ENCODE assay signal across 7 mouse cellular contexts in the genomic region with DNA sequence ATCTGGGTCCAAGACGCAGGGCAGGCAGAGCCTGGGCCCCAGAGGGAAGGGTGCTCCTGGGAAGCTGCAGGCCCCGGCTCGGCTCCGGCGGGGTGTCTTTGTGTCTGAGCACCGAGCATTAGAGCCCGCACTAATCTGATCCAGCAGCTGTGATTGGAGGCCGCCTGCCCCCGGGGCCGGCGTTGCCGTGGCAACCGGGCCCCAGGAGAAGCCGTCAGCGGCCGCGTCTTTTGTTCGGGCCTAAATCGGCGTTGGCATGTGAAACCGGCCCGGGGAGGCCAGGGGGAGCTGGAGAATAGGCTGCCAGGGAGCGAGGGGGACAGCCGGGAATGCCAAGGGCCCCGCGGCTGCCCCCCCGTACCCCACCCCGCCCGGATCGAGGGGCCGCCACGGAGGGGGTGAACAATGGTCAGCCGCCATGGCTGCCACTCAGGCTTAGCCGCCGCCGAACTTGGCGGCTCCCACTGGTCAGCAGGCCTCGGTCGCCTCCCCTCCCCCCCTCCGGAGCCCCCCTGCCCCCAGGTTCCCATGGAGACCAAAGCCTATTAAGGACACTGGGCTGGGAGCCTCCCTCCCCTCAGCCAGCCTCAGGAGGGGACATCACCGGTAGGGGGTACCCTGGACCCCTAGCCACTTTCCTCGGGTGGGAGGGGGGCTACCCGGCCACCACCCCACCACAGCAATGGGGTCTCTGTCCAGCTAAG. TPM values are rescaled to one million over a fixed set of nuclear protein-coding genes. Genes with fewer than 3 reads are reported as not detected.
A peak's percentile ranks its signal among the peaks of the same experiment; 100 is the strongest.
DNase-seq lines count a peak whose midpoint lies in the region; ATAC-seq and TF ChIP-seq lines count a peak whose summit lies in the region.

No protein-coding gene starts in this region.

- H3ac ChIP-seq in myocyte (ENCODE audit: control insufficient read depth, insufficient read length), result peak overlapping the region; percentile 18

- no peaks in the 10 kb centered on the region for H3K79me2 ChIP-seq in myocyte (ENCODE audit: control insufficient read depth, insufficient read depth)

- H3K4me1 ChIP-seq in embryonic facial prominence, embryonic 10.5 days, result peaks cover 98% of the 10 kb centered on the region
- H3K4me1 ChIP-seq in kidney, embryonic 15.5 days, result peaks cover 76% of the 10 kb centered on the region
- peaks cover 76% of the 10 kb centered on the region for H3K4me1 ChIP-seq in limb, embryonic 12.5 days (replicated peaks)

- 0 out of 2 replicates have a peak, but pooled peaks have one; percentile 17 for TF ChIP-seq CTCF in brain, embryonic 14.5 days (IDR thresholded peaks at IDR 0.05; ENCODE audit: borderline replicate concordance, extremely low read depth, insufficient read depth, insufficient read length)

- under 1% methylated on average over 43 of the region's 43 CpGs for WGBS in embryonic facial prominence, embryonic 10.5 days
- under 1% methylated on average over 40 of the region's 43 CpGs for WGBS in kidney, embryonic 15.5 days
- 2% methylated on average over 37 of the region's 43 CpGs for WGBS in limb, embryonic 12.5 days

- peaks cover 98% of the 10 kb centered on the region for H3K36me3 ChIP-seq in embryonic facial prominence, embryonic 10.5 days (replicated peaks)
- peaks cover 35% of the 10 kb centered on the region for H3K36me3 ChIP-seq in kidney, embryonic 15.5 days
- H3K36me3 ChIP-seq in limb, embryonic 12.5 days, result peaks cover 63% of the 10 kb centered on the region
- H3K36me3 ChIP-seq in myocyte (ENCODE audit: control insufficient read depth, insufficient read depth), result no peaks in the 10 kb centered on the region

- ATAC-seq in kidney, embryonic 15.5 days (replicated peaks; ENCODE audit: low FRiP score), result peak; percentile 81
- peak; percentile 64 for ATAC-seq in limb, embryonic 12.5 days (ENCODE audit: insufficient number of reproducible peaks, insufficient read depth, low FRiP score, low TSS enrichment, low read depth)

- H3K27ac ChIP-seq in embryonic facial prominence, embryonic 10.5 days (replicated peaks), result peak overlapping the region; percentile 100
- peak overlapping the region; percentile 87 for H3K27ac ChIP-seq in kidney, embryonic 15.5 days
- peak overlapping the region; percentile 98 for H3K27ac ChIP-seq in limb, embryonic 12.5 days

- peak overlapping the region; percentile 61 for H3K4me2 ChIP-seq in kidney, embryonic 15.5 days
- H3K4me2 ChIP-seq in limb, embryonic 12.5 days, result peak overlapping the region; percentile 71
- H3K4me2 ChIP-seq in myocyte (ENCODE audit: low read depth), result peak overlapping the region; percentile 73

- peak; percentile 99 for DNase-seq in brain, embryonic 14.5 days (ENCODE audit: low read depth)
- peak; percentile 96 for DNase-seq in embryonic facial prominence, embryonic 10.5 days (ENCODE audit: low spot score)
- DNase-seq in heart, adult 8-10 months (ENCODE audit: low spot score), result peak; percentile 21
- peak; percentile 82 for DNase-seq in telencephalon, adult 2 months (ENCODE audit: low read depth, low spot score)

- no peaks in the 10 kb centered on the region for H3K9me3 ChIP-seq in embryonic facial prominence, embryonic 10.5 days
- no peaks in the 10 kb centered on the region for H3K9me3 ChIP-seq in kidney, embryonic 15.5 days (replicated peaks)
- H3K9me3 ChIP-seq in limb, embryonic 12.5 days, result no peaks in the 10 kb centered on the region

- peak overlapping the region; percentile 97 for H3K4me3 ChIP-seq in embryonic facial prominence, embryonic 10.5 days
- peak overlapping the region; percentile 39 for H3K4me3 ChIP-seq in kidney, embryonic 15.5 days (replicated peaks)
- H3K4me3 ChIP-seq in limb, embryonic 12.5 days (replicated peaks), result peak overlapping the region; percentile 38
- H3K4me3 ChIP-seq in myocyte, result peak overlapping the region; percentile 6

- peak overlapping the region; percentile 44 for H3K9ac ChIP-seq in kidney, embryonic 15.5 days
- H3K9ac ChIP-seq in limb, embryonic 12.5 days (replicated peaks), result peak overlapping the region; percentile 77

- TF ChIP-seq POLR2A in brain, embryonic 14.5 days (IDR thresholded peaks at IDR 0.05; ENCODE audit: borderline replicate concordance, extremely low read depth, insufficient read depth, insufficient read length, poor library complexity, severe bottlenecking), result peak; percentile 42; the same call in 1 of the 2 replicates
- TF ChIP-seq POLR2A in myocyte (IDR thresholded peaks at IDR 0.05; ENCODE audit: insufficient read length, low read depth), result no peak

- H3K27me3 ChIP-seq in embryonic facial prominence, embryonic 10.5 days (replicated peaks; ENCODE audit: low read depth, poor library complexity, severe bottlenecking), result no peaks in the 10 kb centered on the region
- no peaks in the 10 kb centered on the region for H3K27me3 ChIP-seq in kidney, embryonic 15.5 days
- H3K27me3 ChIP-seq in limb, embryonic 12.5 days, result no peaks in the 10 kb centered on the region
- no peaks in the 10 kb centered on the region for H3K27me3 ChIP-seq in myocyte (ENCODE audit: control insufficient read depth, insufficient read depth, insufficient read length)

TF ChIP-seq in myocyte, 11 proteins besides CTCF, POLR2A, EP300 and RAD21:
- no peak for TF ChIP-seq USF1 (IDR thresholded peaks at IDR 0.05; ENCODE audit: low read depth)
- no peak for TF ChIP-seq CEBPB (IDR thresholded peaks at IDR 0.05; ENCODE audit: insufficient read depth, poor library complexity, severe bottlenecking)
- TF ChIP-seq MYOD1 (IDR thresholded peaks at IDR 0.05; ENCODE audit: control insufficient read depth in 1 of 3, insufficient read length in 2 of 3, low read depth in 2 of 3), result peak in 1 of 3 experiments; percentile 18

RNA-seq across cellular contexts. Expression of gene Msi1, which starts 7.2 kb away (rescaled TPM):
- polyA plus RNA-seq in brain, embryonic 14.5 days (2012; rRNA removed), result 232 and 238 TPM in 2 replicates
- 86.3 and 111 TPM in 2 replicates for polyA plus RNA-seq in embryonic facial prominence, embryonic 10.5 days (2016; fragmentation: Nextera tagmentation; extraction: Ambion mirVana)
- under 1 TPM; 0.16 to 0.52 (median 0.25) TPM for total RNA-seq in heart, adult 8-10 months (2022)
- polyA plus RNA-seq in kidney, embryonic 15.5 days (2015; fragmentation: Nextera tagmentation; extraction: Ambion mirVana), result 21.1 and 22.0 TPM in 2 replicates
- polyA plus RNA-seq in limb, embryonic 12.5 days (2016; fragmentation: Nextera tagmentation; extraction: Ambion mirVana), result 29.4 and 29.5 TPM in 2 replicates
- polyA plus RNA-seq in myocyte (2012; fragmentation: generic; extraction: Trizol), result 0.31 TPM

RNA-seq across cellular contexts. Expression of gene Pla2g1b, which starts 29.5 kb away (rescaled TPM):
- not detected in 2 replicates for polyA plus RNA-seq in brain, embryonic 14.5 days (2012; rRNA removed)
- polyA plus RNA-seq in embryonic facial prominence, embryonic 10.5 days (2016; fragmentation: Nextera tagmentation; extraction: Ambion mirVana), result not detected in 2 replicates
- not detected for total RNA-seq in heart, adult 8-10 months (2022)
- 0.61 and 1.2 TPM in 2 replicates for polyA plus RNA-seq in kidney, embryonic 15.5 days (2015; fragmentation: Nextera tagmentation; extraction: Ambion mirVana)
- polyA plus RNA-seq in limb, embryonic 12.5 days (2016; fragmentation: Nextera tagmentation; extraction: Ambion mirVana), result not detected in 2 replicates
- not detected for polyA plus RNA-seq in myocyte (2012; fragmentation: generic; extraction: Trizol)

RNA-seq across cellular contexts. Expression of gene Sirt4, which starts 48.0 kb away (rescaled TPM):
- polyA plus RNA-seq in brain, embryonic 14.5 days (2012; rRNA removed), result 57.3 and 89.4 TPM in 2 replicates
- polyA plus RNA-seq in embryonic facial prominence, embryonic 10.5 days (2016; fragmentation: Nextera tagmentation; extraction: Ambion mirVana), result 14.5 and 16.0 TPM in 2 replicates
- total RNA-seq in heart, adult 8-10 months (2022), result 10 to 100 TPM; 17.9 to 21.4 (median 19.6) TPM
- 24.6 and 25.0 TPM in 2 replicates for polyA plus RNA-seq in kidney, embryonic 15.5 days (2015; fragmentation: Nextera tagmentation; extraction: Ambion mirVana)
- polyA plus RNA-seq in limb, embryonic 12.5 days (2016; fragmentation: Nextera tagmentation; extraction: Ambion mirVana), result 21.9 and 24.9 TPM in 2 replicates
- 13.6 TPM for polyA plus RNA-seq in myocyte (2012; fragmentation: generic; extraction: Trizol)

Comparison
In these comparisons a context has a peak if more than half of its experiments do, and no peak if none do; other contexts are left out.
1. Peak in every context shown above with its lines: DNase-seq, ATAC-seq, H3K4me3 ChIP-seq and H3K27ac ChIP-seq.
2. DNase-seq: peak in every context shown above with its lines; median percentile 99 in brain, embryonic 14.5 days; 96 in embryonic facial prominence, embryonic 10.5 days; 82 in telencephalon, adult 2 months; 21 in heart, adult 8-10 months.
3. H3K4me3 ChIP-seq: peak in every context shown above with its lines; median percentile 97 in embryonic facial prominence, embryonic 10.5 days; 39 in kidney, embryonic 15.5 days; 38 in limb, embryonic 12.5 days; 6 in myocyte.
4. RNA of gene Msi1, which starts 7.2 kb away (polyA plus RNA-seq): 232 to 238 TPM in brain, embryonic 14.5 days, 86.3 to 111 TPM in embryonic facial prominence, embryonic 10.5 days, 29.4 to 29.5 TPM in limb, embryonic 12.5 days and 21.1 to 22.0 TPM in kidney, embryonic 15.5 days; 0.31 TPM in myocyte (single experiment); every median in the first group is over 10 times any median in the second.